15 mouse cellular contexts compared by ENCODE assay signal in genomic region chr5:124266821-124267220, GRCm38 (mm10). TPM values are rescaled to one million over a fixed set of nuclear protein-coding genes. Genes with fewer than 3 reads are reported as not detected.
DNase-seq lines count a peak whose midpoint lies in the region; ATAC-seq lines count a peak whose summit lies in the region.
"Had no signal": no experiment of that assay in that cellular context is flagged by ENCODE, and none has a peak within 500 bp of the region (broad histone marks: within the 10 kb centered on the region; RNA-seq: fewer than 3 reads in every experiment).

No protein-coding gene starts in this region.

- H3K36me3 ChIP-seq in heart, embryonic 10.5 days, result peaks cover 55% of the 10 kb centered on the region
- H3K36me3 ChIP-seq in heart, embryonic 16.5 days (ENCODE audit: control insufficient read depth, insufficient read depth), result peaks cover 15% of the 10 kb centered on the region; the same call in 1 of the 2 replicates

- 0 out of 2 replicates have a peak overlapping the region, but pooled peaks have one; percentile 4 for H3K27ac ChIP-seq in heart, embryonic 10.5 days
- no peak overlapping the region for H3K27ac ChIP-seq in heart, embryonic 16.5 days (ENCODE audit: low read length)
- H3K27ac ChIP-seq: liver, embryonic 15.5 days; midbrain, embryonic 13.5 days had no signal

- no peak for DNase-seq in heart, embryonic 10.5 days (ENCODE audit: low spot score)
- no peak for DNase-seq in heart, postnatal 25 days (ENCODE audit: low spot score)
- peak; percentile 59 for DNase-seq in lung, postnatal 10 days
- no peak for DNase-seq in lung, postnatal 14 days
- peak; percentile 21 to 48 for DNase-seq in lung, postnatal 4 days
- no peak for DNase-seq in right cerebral cortex, postnatal 25 days
- no peak for DNase-seq in urinary bladder, postnatal 36 days (ENCODE audit: low spot score in 2 of 2)
- DNase-seq: cerebellum, adult 9-11 months; gastrocnemius, postnatal 25 days; kidney, adult 11 months; right cerebral cortex, postnatal 4 days had no signal

- peaks cover 31% of the 10 kb centered on the region for H3K4me1 ChIP-seq in heart, embryonic 10.5 days
- H3K4me1 ChIP-seq in heart, embryonic 16.5 days (ENCODE audit: control insufficient read depth, insufficient read depth, low read length), result peaks cover 5% of the 10 kb centered on the region

- H3K27me3 ChIP-seq in heart, embryonic 10.5 days (ENCODE audit: insufficient read depth, poor library complexity, severe bottlenecking), result no peaks in the 10 kb centered on the region
- no peaks in the 10 kb centered on the region for H3K27me3 ChIP-seq in heart, embryonic 16.5 days (ENCODE audit: control insufficient read depth, insufficient read depth, low read length)
- H3K27me3 ChIP-seq: liver, embryonic 15.5 days; midbrain, embryonic 13.5 days had no signal

- H3K4me2 ChIP-seq in heart, embryonic 16.5 days (ENCODE audit: low read depth, low read length), result no peak overlapping the region
- H3K4me2 ChIP-seq: liver, embryonic 15.5 days; midbrain, embryonic 13.5 days had no signal

- WGBS in heart, embryonic 10.5 days, result 17% methylated on average over 6 of the region's 6 CpGs
- 37% methylated on average over 6 of the region's 6 CpGs for WGBS in heart, embryonic 16.5 days

- H3K9me3 ChIP-seq in heart, embryonic 10.5 days, result no peaks in the 10 kb centered on the region
- H3K9me3 ChIP-seq in heart, embryonic 16.5 days (replicated peaks; ENCODE audit: control insufficient read depth, low read length), result no peaks in the 10 kb centered on the region
- H3K9me3 ChIP-seq: liver, embryonic 15.5 days; midbrain, embryonic 13.5 days had no signal

- peak; percentile 28; the same call in 1 of the 2 replicates for ATAC-seq in heart, embryonic 16.5 days (replicated peaks; ENCODE audit: extremely low read depth, insufficient read depth, low FRiP score)
- ATAC-seq: activated CD4-positive, CD25-positive, alpha-beta regulatory T cell, adult 4 months; midbrain, embryonic 13.5 days had no signal

- intact Hi-C loops in heart, postnatal 25 days (cut with DNase I), result no loop called here

- H3K4me3 ChIP-seq in heart, embryonic 10.5 days, result no peak overlapping the region
- H3K4me3 ChIP-seq in heart, embryonic 16.5 days (ENCODE audit: low read length), result no peak overlapping the region
- H3K4me3 ChIP-seq: liver, embryonic 15.5 days; midbrain, embryonic 13.5 days had no signal

- H3K9ac ChIP-seq in heart, embryonic 16.5 days (ENCODE audit: low read length), result no peak overlapping the region
- H3K9ac ChIP-seq: liver, embryonic 15.5 days; midbrain, embryonic 13.5 days had no signal

RNA-seq across cellular contexts. Expression of gene Pitpnm2, which starts 17.3 kb away (rescaled TPM):
- polyA plus RNA-seq in heart, embryonic 10.5 days (2016; fragmentation: Nextera tagmentation; extraction: Ambion mirVana), result 4.8 and 6.1 TPM in 2 replicates
- 10 to 100 TPM; 42.5 to 50.9 TPM for total RNA-seq in heart, postnatal 25 days (2021)
- 6.9 and 7.3 TPM in 2 replicates for polyA plus RNA-seq in heart, embryonic 16.5 days (2015; fragmentation: Nextera tagmentation; extraction: Ambion mirVana)

Comparison
In these comparisons a context has a peak if more than half of its experiments do, and no peak if none do; other contexts are left out.
1. DNase-seq: peak in lung, postnatal 10 days (single experiment) and lung, postnatal 4 days (2 of 2); none in heart, embryonic 10.5 days (single experiment), heart, postnatal 25 days (single experiment), lung, postnatal 14 days (single experiment), right cerebral cortex, postnatal 25 days (single experiment) and urinary bladder, postnatal 36 days (0 of 2).